Mouse (Mus musculus): ENCODE measurements around the gene Gm9495. TPM values are rescaled to one million over a fixed set of nuclear protein-coding genes. Genes with fewer than 3 reads are reported as not detected.
"Not testable (repeated sequence)": the region's sequence is repeated elsewhere in the genome, so short reads cannot be mapped to it uniquely, and the experiment has no call there.

The Gm9495 gene
- total RNA-seq (2021), result under 1 TPM in 1 of 2 experiments, not detected in 1; 0.09 TPM
- polyA plus RNA-seq (2012; rRNA removed), result 0.06 and 0.10 TPM in 2 replicates
- long read RNA-seq, result 0 reads

GRCm38 (mm10) chr8:69453465-69453864 is at the start of gene Gm9495:
Gene Gm9495 (minus strand): TSS chr8:69453565.
- DNase-seq; H3K4me3 ChIP-seq; H3K27ac ChIP-seq; H3K4me1 ChIP-seq (ENCODE audit: control insufficient read depth, insufficient read depth, low read length); H3K79me2 ChIP-seq (replicated peaks; ENCODE audit: control insufficient read depth, insufficient read depth, low read length); intact Hi-C loops (cut with DNase I); H3K36me3 ChIP-seq (ENCODE audit: control insufficient read depth, insufficient read depth, low read length); H3K27me3 ChIP-seq (ENCODE audit: control insufficient read depth, insufficient read depth, low read length); H3K9ac ChIP-seq (ENCODE audit: low read depth, low read length): not testable (repeated sequence)
- 76% methylated on average over 2 of the region's 3 CpGs for WGBS

- H3K36me3 ChIP-seq (ENCODE audit: control insufficient read depth, insufficient read depth, low read length); H3K27me3 ChIP-seq (ENCODE audit: control insufficient read depth, insufficient read depth, low read length); H3K79me2 ChIP-seq (replicated peaks; ENCODE audit: control insufficient read depth, insufficient read depth, low read length); H3K4me1 ChIP-seq (ENCODE audit: control insufficient read depth, insufficient read depth, low read length); DNase-seq; intact Hi-C loops (cut with DNase I); H3K9ac ChIP-seq (ENCODE audit: low read depth, low read length); H3K4me3 ChIP-seq; H3K27ac ChIP-seq: not testable (repeated sequence)
- 81% methylated on average over 3 of the region's 3 CpGs for WGBS
These were observed 21.6 kb upstream of the Gm9495 start for GRCm38 (mm10) chr8:69474946-69475345.

GRCm38 (mm10) chr8:69420018-69420417 is 33.3 kb downstream of the Gm9495 start:
- intact Hi-C loops (cut with DNase I); DNase-seq; H3K79me2 ChIP-seq (replicated peaks; ENCODE audit: control insufficient read depth, insufficient read depth, low read length); H3K27ac ChIP-seq; H3K27me3 ChIP-seq (ENCODE audit: control insufficient read depth, insufficient read depth, low read length); H3K4me1 ChIP-seq (ENCODE audit: control insufficient read depth, insufficient read depth, low read length); H3K36me3 ChIP-seq (ENCODE audit: control insufficient read depth, insufficient read depth, low read length); H3K9ac ChIP-seq (ENCODE audit: low read depth, low read length); H3K4me3 ChIP-seq: not testable (repeated sequence)
- 62% methylated on average over 3 of the region's 3 CpGs for WGBS

- no peak for TF ChIP-seq EP300 (IDR thresholded peaks at IDR 0.05; ENCODE audit: insufficient read depth, low read depth, low read length)
- no peak for TF ChIP-seq POLR2A (IDR thresholded peaks at IDR 0.05; ENCODE audit: insufficient read depth, low read depth, low read length)
- no peak for TF ChIP-seq CTCF (IDR thresholded peaks at IDR 0.05)
- Histone ChIP-seq H3K36me3 (ENCODE audit: control insufficient read depth, insufficient read depth, low read length) (no peaks in the 10 kb centered on the region), H3K27me3 (ENCODE audit: control insufficient read depth, insufficient read depth, low read length) (no peaks in the 10 kb centered on the region), H3K9ac (ENCODE audit: low read depth, low read length) (no peak overlapping the region), H3K4me1 (ENCODE audit: control insufficient read depth, insufficient read depth, low read length) (no peaks in the 10 kb centered on the region), H3K27ac (no peak overlapping the region), H3K4me3 (no peak overlapping the region), H3K79me2 (replicated peaks; ENCODE audit: control insufficient read depth, insufficient read depth, low read length) (no peaks in the 10 kb centered on the region)
- 70% methylated on average over 1 of the region's 1 CpGs for WGBS
- intact Hi-C loops (cut with DNase I), result no loop called here
- DNase-seq, result no peak
These were observed 39.0 kb downstream of the Gm9495 start for GRCm38 (mm10) chr8:69414326-69414725.

GRCm38 (mm10) chr8:69404768-69405167 is 48.6 kb downstream of the Gm9495 start:
- 54% methylated on average over 6 of the region's 6 CpGs for WGBS
- H3K4me1 ChIP-seq (ENCODE audit: control insufficient read depth, insufficient read depth, low read length), result peaks cover 1% of the 10 kb centered on the region; the same call in 1 of the 2 replicates
- H3K27me3 ChIP-seq (ENCODE audit: control insufficient read depth, insufficient read depth, low read length), result no peaks in the 10 kb centered on the region
- no peak for DNase-seq
- H3K4me3 ChIP-seq, result no peak overlapping the region
- H3K79me2 ChIP-seq (replicated peaks; ENCODE audit: control insufficient read depth, insufficient read depth, low read length), result no peaks in the 10 kb centered on the region
- TF ChIP-seq EP300 (IDR thresholded peaks at IDR 0.05; ENCODE audit: insufficient read depth, low read depth, low read length), result no peak
- no peak for TF ChIP-seq POLR2A (IDR thresholded peaks at IDR 0.05; ENCODE audit: insufficient read depth, low read depth, low read length)
- TF ChIP-seq CTCF (IDR thresholded peaks at IDR 0.05), result no peak
- intact Hi-C loops (cut with DNase I), result no loop called here
- no peaks in the 10 kb centered on the region for H3K36me3 ChIP-seq (ENCODE audit: control insufficient read depth, insufficient read depth, low read length)
- H3K9ac ChIP-seq (ENCODE audit: low read depth, low read length), result no peak overlapping the region
- no peak overlapping the region for H3K27ac ChIP-seq

- TF ChIP-seq POLR2A (IDR thresholded peaks at IDR 0.05; ENCODE audit: insufficient read depth, low read depth, low read length) (no peak), EP300 (IDR thresholded peaks at IDR 0.05; ENCODE audit: insufficient read depth, low read depth, low read length) (no peak), CTCF (IDR thresholded peaks at IDR 0.05) (no peak)
- H3K27ac ChIP-seq, result peak overlapping the region; percentile 70
- H3K36me3 ChIP-seq (ENCODE audit: control insufficient read depth, insufficient read depth, low read length), result no peaks in the 10 kb centered on the region
- H3K4me1 ChIP-seq (ENCODE audit: control insufficient read depth, insufficient read depth, low read length), result peaks cover 1% of the 10 kb centered on the region; the same call in 1 of the 2 replicates
- H3K27me3 ChIP-seq (ENCODE audit: control insufficient read depth, insufficient read depth, low read length), result no peaks in the 10 kb centered on the region
- intact Hi-C loops (cut with DNase I), result no loop called here
- DNase-seq, result no peak
- H3K4me3 ChIP-seq, result peak overlapping the region; percentile 68; the same call in 1 of the 2 replicates
- H3K79me2 ChIP-seq (replicated peaks; ENCODE audit: control insufficient read depth, insufficient read depth, low read length), result no peaks in the 10 kb centered on the region
- WGBS, result 64% methylated on average over 4 of the region's 4 CpGs
- no peak overlapping the region for H3K9ac ChIP-seq (ENCODE audit: low read depth, low read length)
These were observed 53.4 kb downstream of the Gm9495 start for GRCm38 (mm10) chr8:69399956-69400443.

Data from heart, adult 2 months (tissue).